Mouse (Mus musculus) fat pad, adult 2 months (tissue): ENCODE measurements around the gene Ackr2.
A peak's percentile ranks its signal among the peaks of the same experiment; 100 is the strongest.

ENCODE experiments used
- DNase-seq: peaks from one replicate; pipeline ENCODE4 v3.0.0-alpha.2; 2011; ENCODE audit warnings: low read depth, low spot score; ENCODE audit errors: extremely low read depth

Ackr2 gene

DNA sequence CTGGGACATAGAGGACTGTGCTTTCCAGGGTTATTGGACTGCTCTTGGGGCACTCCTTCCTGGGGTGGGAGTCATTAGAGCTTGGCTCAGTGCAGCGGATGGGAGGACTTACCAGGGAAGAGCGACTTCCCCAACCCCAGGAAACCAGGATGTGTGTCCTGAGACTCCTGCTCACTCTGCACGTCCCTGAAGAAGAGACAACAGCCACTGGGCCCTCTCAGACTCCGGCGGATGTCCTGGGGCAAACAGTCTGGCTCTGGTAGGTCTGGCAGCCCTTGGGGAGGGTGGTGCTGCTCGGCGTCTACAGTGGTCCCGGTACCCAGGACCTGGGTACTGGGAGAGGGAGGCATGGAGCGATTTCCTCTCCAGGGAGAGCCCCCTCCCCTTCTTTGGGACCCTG is at the start of gene Ackr2:
Ackr2 (plus strand) TSS at position 111 of the 400 bp plus-strand sequence.
- no peak for DNase-seq

DNA sequence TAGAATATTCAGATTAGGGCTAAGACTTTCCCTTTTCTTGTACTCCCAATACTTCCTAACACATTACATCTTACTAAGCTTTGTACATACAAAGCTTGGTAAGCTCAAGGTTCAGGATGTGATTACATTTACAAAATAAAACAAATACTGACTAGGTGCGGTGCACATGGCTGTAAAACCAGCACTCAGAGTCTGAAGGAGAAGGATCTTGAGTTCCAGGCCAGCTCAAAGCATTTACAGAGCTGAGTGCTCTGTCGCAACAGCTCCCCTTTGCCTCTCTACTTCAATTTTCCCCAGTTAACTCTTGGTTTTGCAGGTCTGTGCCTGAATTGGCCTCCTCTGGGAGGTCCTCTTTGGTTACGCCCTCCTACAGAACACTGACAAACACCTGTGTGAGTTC is 43.9 kb upstream of the Ackr2 start:
- no peak for DNase-seq

DNA sequence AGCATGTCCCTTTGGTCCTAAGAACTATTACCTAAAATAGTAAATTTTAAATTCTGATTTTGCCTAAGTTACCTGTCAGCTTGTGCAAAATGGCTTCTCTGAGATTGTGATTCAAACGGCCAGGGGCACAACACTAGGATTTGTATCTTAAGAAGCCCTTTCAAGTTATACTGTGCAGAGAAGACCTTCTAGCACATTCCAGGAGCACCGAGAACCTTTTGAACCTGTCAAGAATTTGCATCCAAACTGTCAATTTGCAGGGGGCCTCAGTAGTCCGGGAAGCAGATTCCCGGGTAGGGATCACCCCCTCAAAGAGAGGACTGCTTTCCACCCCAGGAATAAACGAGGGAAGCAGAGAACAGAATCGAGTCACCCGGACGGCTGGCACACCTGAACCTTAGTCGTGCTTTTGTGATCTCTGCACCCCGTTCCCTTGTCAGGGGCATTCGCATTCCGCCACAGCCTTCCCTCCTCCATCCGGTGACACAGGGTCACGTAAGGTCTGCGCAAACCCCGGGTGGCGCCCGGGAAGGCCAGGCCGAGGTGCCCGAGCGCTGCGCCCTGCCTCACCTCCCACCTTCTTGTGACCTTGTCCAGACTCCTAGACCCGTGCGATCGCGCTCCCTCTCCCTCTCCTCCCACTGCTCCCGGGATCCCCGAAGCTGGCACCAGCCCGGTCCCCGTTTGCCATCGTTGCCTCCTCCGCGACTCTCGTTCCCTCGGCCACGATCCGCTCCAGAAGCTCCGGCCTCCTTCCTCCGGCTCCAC is 41.3 kb upstream of the Ackr2 start:
- DNase-seq, result no peak

DNA sequence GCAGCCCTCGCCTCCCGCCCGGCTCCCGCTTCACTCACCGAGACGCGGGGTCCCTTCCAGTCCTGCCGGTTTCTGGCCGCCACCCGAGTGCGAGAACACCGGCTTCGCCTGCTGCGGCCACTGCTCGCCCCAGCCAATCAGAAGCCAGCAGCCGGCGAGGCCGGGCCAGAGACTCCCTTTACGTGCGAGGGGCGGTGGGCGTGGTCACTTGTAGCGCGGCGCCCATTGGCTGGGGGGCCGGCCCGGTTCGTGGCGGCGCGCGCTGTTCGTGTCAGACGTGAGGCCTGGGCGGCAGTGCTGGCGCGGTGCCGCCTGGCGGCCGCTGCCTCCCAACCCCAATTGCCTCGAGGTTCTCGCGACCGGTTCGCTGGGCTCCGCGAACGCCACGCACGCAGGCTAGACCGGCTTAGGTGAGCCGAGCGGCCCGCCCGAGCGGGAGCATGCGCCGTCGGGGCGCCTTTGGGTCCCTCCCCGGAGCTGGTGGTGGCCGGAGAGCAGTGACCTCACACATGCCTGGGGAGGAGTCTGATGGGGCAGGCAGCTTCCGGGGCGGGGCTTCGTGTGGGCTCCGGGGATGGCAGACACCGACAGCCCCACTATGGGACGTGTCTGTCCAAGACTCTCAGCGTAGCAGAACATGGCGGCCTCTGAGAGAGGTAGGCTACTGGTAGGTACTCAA is 40.5 kb upstream of the Ackr2 start:
- DNase-seq, result peak; percentile 36

DNA sequence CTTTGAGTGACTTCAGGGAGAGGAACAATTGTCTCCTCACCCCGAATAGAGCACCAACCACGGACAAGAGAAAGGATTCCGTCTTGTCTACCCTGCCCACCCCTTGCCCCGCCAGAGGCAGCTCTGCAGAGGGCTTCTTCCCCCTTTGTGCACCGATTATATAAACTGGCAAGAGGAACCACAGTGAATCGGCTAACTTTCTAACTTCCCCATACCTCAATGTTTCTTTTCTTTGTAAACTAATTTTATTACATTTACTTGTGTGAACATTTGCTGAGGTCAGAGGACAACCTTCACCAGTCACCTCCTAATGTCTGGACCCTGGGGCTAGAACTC is 40.0 kb upstream of the Ackr2 start, which contains the start of gene Higd1a:
Higd1a (minus strand) TSS at position 210 of the 336 bp plus-strand sequence.
- DNase-seq, result no peak

DNA sequence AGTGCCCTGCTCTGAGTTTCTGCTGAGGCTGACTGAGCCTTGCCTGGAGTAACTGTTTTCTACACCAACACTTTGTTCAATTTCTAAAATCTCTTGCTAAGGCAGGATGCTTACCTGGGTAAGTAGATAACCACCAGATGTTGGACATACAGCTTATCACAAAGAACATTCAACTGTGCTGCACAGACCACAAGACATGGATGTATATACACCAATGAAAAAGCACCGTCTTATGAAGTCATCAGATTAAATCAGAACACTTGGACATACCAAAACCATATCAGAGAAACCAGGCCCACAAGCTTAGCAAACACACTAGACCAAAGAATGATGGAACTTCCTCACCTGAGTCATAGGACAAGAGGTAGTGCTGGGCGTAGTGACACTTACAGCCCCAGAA is 38.8 kb upstream of the Ackr2 start:
- DNase-seq, result no peak

DNA sequence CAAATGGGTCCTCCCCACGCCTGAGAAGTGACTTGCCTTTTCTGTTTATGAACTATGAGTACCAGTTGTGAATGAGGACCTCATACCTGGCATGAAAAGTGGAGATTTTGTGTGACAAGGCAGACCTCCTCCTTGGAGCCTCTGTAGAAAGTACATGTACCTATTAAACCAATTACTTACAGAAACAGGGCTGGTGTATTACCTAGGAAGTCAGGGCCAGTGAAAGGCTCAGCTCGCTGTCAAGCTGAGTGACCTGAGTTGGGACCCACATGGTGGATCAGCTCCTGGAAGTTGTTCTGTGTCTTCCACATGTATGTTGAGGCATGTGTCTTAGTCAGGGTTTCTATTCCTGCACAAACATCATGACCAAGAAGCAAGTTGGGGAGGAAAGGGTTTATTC is 37.2 kb upstream of the Ackr2 start:
- no peak for DNase-seq

DNA sequence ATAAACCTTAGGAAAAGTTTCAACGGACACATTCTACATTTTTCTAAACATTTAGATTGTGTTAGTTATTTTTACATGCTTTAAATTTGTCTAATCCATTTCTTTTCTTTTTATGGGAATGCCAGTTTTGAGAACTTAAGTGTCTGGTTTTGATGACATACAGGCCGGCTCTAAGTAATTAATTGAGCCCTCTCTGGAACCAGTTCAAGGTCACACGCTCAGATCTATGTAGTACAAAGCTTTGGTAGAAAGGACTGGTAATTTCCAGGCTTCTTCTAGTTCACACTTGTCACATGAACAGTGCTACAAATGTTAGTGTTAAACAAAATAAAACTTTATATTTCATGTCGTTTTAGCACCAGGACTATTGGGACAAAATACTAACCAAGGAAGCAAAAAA is 33.3 kb upstream of the Ackr2 start:
- DNase-seq, result no peak

DNA sequence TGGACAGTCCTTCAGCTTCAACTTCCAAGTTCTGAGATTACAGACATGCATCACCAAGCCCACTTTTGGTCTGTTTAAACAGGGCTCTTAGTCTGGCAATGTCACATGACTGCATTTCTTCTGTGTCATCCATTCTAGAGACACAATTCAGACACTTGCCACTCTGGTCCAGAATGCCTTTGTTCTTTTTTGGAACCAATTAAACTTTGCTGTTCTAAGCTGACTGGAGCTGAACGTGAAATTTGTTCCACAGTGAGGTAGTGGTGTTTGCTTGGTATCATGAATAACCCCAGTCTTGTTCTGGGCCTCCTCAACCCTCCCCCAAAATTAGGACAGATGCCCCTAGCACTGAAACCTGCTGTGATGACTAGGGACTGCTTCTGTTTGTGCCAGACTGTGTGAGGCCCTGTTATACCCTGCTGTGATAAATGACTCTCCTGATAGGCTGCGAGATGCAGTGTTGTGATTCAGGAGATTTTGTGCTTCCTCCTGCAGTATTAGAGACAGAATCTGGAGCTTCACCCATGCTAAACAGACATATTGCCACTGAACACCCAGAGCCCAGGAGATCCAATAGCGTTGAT is 32.6 kb upstream of the Ackr2 start:
- DNase-seq, result no peak

DNA sequence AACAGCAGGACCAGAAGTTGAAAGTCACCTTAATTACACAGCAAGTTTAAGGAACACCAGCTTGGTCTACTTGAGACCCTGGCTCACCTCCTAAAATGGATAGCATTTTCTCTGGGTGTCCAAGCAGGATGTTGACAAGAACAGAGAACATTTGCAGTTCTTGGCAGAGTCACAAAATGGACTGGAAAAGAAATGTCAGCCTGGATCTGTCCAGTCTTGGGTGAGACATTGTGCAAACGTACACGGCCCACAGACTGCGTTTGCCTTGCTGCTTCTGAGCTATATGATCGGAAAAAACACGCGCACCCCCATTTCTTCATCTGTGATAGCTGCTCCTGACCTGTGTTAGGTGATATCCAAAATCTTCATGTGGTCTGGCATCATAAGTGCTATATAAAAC is 30.5 kb upstream of the Ackr2 start:
- DNase-seq, result no peak

DNA sequence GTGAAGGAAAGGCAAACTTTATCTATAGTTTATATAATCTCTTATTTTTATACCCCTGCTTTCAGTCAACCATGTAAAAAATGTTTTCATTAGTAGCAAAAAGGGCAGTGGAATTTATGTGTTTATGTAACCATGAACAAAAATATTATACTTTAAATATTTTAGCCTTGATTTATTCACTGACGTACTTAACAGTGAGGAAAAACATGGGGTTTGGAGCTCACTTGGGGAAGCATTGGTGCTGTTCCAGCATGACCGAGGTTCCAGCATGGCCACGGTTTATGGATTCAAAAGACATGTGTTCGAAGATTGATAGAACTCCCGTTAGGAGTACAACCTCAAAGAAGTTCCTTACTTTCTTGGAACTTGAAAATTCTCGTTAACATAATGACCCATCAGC is 29.9 kb upstream of the Ackr2 start:
- no peak for DNase-seq

DNA sequence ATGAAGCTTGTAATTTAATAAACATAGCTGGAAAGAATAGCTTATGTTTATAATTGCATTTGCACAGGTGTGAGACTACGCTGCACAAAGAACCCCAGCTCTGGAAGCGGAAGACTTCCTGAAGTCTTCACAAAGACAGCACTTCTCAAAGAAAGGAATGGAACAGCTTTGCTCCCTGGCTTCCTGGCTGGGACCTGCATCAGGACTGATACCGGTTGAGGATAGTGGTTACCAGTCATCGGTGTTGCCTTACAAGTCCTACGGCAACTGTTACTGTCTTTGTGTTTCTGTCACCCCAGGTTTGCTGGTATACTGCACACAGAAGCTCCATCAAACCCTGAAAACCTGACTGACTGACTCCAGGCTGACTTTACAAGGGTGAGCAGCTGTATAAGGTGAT is 28.7 kb upstream of the Ackr2 start:
- no peak for DNase-seq

DNA sequence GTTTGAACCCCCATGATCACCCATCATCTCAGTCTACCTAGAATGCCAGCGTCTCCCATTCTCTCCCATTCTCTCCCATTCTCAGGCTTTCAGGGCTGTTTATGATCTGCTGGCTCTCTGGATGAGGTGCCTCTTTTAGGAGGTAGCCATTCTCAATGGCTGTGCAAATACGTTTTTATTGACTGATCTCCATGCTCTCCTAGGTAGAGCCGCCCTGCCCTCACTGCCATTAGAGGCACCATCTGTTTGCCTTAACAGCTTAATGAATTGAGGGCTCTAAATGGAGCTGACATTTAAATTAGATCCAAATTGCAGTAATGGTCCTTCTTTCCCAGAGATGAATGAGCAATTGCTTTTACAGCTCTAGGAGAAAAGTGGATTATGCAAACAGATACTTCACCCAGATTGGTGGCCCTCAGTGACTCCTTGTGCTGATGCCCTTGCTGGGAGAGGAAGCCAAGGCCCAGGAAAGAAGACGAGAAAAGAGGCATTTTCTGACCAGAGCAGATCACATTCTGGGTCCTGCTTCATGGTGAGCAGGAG is 28.1 kb upstream of the Ackr2 start:
- DNase-seq, result no peak

DNA sequence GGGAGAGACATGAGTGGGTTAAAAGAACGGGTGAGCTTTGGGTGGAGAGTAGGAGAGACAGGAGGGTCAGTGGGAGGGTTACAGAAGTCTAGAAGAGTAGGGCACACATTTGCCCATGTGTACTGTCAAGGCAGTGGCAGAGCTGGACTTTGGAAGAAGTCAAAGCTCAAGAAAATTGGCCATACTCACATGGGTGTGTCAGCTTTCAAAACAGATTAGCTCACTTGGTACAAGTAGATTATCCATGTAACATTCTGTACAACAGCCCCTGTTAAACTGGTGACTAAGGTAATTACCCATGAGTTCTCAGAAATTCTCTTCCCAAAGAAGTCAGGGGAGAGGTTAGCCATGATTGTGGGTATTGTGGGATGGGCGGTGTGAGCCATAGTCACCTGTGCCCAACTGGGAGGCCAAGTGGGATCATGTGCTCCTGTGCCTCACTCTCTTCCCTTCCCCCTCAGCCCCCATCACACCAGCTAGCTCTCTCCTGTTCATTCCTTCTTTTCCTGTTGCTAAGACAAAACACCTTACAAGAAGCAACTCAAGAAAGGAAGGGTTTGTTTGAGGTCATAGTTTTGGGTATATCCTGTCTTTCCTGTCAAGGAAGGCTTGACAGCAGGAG is 26.0 kb upstream of the Ackr2 start:
- DNase-seq, result no peak

DNA sequence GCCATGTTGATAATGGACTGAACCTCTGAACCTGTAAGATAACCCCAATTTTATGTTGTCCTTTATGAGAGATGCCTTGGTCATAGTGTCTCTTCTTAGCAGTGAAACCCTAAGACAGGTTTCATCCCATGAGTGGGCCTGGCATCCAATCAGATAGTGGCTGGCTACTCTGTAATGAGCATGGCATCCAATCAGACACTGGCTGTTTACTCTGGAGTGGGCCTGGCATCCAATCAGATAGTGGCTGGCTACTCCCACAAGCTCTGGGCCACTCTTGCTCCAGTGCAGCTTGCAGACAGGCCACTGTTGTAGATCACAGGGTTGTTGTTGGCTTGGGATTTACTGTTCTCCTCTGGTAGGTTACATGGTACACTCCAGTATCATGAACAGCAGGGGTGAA is 24.6 kb upstream of the Ackr2 start:
- DNase-seq, result no peak

DNA sequence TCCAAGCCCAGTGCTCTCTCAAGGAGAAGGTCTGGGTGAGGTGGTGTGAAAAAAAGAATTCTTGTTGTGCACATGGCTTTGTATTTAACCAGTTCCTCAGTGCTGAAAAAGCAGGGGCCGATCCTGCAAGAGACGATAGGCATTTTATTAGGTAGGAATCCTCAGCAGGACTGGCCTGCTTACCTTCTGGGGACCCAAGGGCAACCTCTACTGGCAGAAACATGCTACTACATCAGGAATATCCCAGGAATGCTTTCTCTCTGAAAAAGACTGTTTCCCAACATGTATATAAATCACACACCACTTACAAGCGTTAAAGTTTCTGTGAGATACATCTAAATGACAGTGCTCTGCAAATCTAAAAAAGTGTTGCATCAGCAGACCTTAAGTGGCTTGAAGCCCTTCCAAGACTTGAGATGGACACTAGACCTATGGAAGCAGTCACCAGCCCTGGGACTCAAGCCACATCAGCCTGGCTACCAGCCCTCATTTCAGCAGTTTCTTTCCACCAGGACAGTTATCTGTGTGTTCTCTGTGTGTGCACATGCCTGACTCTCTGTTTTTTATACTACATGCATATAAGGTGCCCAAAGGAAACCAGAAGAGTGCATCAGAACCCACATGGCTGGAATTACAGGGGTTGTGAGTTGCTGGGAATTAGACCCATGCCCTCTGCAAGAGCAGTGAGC is 21.0 kb upstream of the Ackr2 start:
- no peak for DNase-seq

DNA sequence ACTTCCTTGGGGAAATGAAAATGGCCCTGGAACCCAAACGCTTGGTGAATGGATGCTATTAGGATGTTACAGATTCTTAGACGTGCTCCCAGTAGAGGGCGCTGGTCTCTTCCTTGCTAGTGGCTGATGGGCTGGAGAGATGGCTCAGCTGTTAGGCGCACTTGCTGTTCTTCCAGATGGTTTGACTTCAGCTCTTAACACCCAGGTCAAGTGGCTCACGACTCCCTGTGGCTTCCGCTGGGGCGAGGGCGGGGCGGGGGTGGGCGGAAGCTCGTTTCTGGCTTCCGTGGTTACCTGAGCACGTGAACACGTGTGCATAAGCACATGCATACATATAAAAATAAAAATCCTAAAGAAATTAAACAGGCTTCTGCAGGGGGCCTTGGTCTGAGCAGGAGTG is 17.3 kb upstream of the Ackr2 start:
- no peak for DNase-seq

DNA sequence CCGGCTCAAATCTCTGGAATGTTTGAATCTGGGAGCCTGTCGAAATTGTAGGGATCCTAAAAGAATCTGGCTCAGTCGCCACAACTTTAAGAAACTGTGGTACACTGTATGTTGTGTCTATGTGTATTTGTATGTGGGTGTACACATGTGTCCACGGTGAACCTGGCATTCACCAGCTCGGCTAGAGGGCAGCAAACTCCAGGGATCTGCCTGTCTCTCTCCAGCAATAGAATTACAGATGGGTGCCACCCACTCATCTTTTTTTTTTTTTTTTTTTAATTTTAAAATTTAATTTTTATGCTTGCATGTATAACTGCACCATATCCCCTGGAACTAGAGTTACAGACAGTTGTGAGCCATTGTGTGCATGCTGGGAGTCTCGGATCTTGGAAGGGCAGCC is 16.9 kb upstream of the Ackr2 start:
- no peak for DNase-seq

DNA sequence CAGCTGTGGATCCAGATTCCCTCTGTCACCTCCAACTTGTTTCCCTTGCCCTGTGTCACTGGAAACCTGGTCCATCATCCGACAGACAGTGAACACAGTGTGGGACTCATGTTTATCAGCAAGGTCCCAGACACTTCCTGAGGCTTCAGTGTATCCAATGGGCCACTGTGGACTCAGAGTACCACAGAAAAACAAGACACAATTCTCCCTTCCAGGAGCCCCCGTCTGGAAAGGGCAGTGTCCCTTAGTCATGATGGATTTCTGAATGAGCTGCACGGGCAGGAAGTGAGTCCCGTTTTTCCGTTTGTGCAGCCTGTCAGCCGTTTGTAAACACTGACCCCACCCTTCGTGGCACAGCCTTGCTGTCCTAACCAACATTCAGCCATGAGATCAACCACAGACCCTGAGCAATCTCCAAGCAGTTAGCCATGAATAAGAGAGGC is 16.1 kb upstream of the Ackr2 start:
- DNase-seq, result no peak

DNA sequence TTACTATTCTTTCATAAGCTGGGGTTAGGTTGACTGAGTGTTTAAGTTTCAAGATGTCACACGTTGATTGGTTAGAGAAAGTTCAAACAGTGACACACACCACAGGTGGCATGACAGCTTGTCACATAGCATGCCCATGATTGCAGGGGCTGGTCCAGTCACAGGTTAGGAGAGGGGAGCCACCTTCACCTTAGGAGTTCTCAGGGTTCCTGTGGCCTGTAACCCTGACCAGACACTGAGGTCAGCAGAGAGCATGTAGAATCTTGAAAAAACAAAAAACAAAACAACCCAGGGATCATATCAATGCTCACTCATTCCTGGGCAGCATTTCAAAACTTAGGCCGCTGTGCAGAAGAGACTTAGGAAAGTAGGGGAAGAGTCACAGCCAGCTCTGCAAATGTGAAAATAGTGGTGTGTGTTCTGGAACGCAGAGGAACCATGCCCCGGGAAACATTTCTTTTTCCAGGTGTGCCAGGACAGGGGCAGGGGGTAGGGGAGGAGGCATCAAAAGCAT is 8.2 kb upstream of the Ackr2 start:
- peak; percentile 78 for DNase-seq

DNA sequence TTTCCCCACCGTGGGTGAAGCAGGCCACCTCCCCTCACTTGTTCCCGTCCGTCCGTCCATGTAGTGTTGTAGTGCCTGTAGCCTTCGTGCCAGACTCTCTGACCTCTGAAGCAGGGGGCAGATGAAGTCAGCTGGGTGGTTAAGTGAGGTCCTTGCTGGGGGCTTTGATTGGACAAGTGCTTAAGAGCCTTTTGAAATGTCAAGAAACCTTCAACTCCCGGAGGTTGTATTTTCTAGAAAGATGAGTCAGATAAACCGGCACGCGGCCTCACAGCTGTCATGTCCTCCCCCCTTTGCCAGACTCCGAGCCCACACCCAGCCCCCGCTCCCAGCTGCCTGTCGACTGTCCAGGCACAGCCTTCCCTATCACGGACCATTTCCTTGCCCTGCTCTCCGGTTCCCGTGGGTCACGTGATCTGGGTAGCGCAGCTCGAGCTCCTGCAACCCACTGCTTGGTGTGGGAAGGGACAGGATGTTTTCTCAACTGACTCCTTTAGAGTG is 7.7 kb upstream of the Ackr2 start:
- DNase-seq, result no peak
